Mouse (Mus musculus): Measurements from ENCODE around the gene Fam129a.

GRCm38 (mm10) chr1:151660251-151660650, 89.3 kb downstream of the Fam129a start:
- no peak for TF ChIP-seq POLR2A (IDR thresholded peaks at IDR 0.05; ENCODE audit: borderline replicate concordance, extremely low read depth, low read depth, low read length)
- TF ChIP-seq CTCF (IDR thresholded peaks at IDR 0.05; ENCODE audit: insufficient read depth, low read length), result no peak
